Mouse (Mus musculus): ENCODE measurements at regions not wholly inside any gene's neighbourhood (a gene's known extent, or its start where the extent isn't known, plus 50 kb on each side); places are given as distances from the start of the nearest gene placed in this dataset.
A peak's percentile ranks its signal among the peaks of the same experiment; 100 is the strongest.

GRCm38 (mm10) chr9:118326656-118327055, 151.4 kb upstream of the Eomes start:
- no peak for DNase-seq (ENCODE audit: low read depth, low spot score)

GRCm38 (mm10) chr9:118327904-118328303, 150.1 kb upstream of the Eomes start:
- no peak for DNase-seq (ENCODE audit: low read depth, low spot score)

GRCm38 (mm10) chr9:118341401-118341800, 136.6 kb upstream of the Eomes start:
- peak; percentile 4 for DNase-seq (ENCODE audit: low read depth, low spot score)

- no peak for DNase-seq (ENCODE audit: low read depth, low spot score)
These were observed 123.1 kb upstream of the Eomes start for GRCm38 (mm10) chr9:118354911-118355310.

- DNase-seq (ENCODE audit: low read depth, low spot score): no peak
These were observed 120.6 kb upstream of the Eomes start for GRCm38 (mm10) chr9:118357406-118357805.

- DNase-seq (ENCODE audit: low read depth, low spot score): no peak
These were observed 114.1 kb upstream of the Eomes start for GRCm38 (mm10) chr9:118363929-118364328.

GRCm38 (mm10) chr9:118365431-118365830, 112.6 kb upstream of the Eomes start:
- no peak for DNase-seq (ENCODE audit: low read depth, low spot score)

GRCm38 (mm10) chr9:118367314-118367713, 110.7 kb upstream of the Eomes start:
- no peak for DNase-seq (ENCODE audit: low read depth, low spot score)

- DNase-seq (ENCODE audit: low read depth, low spot score): no peak
These were observed 107.4 kb upstream of the Eomes start for GRCm38 (mm10) chr9:118370581-118370980.

- no peak for DNase-seq (ENCODE audit: low read depth, low spot score)
These were observed 103.3 kb upstream of the Eomes start for GRCm38 (mm10) chr9:118374680-118375079.

GRCm38 (mm10) chr9:118379055-118379454, 99.0 kb upstream of the Eomes start:
- no peak for DNase-seq (ENCODE audit: low read depth, low spot score)

GRCm38 (mm10) chr9:118382532-118382931, 95.5 kb upstream of the Eomes start:
- no peak for DNase-seq (ENCODE audit: low read depth, low spot score)

GRCm38 (mm10) chr9:118384610-118385009, 93.4 kb upstream of the Eomes start:
- DNase-seq (ENCODE audit: low read depth, low spot score): no peak

GRCm38 (mm10) chr9:118387631-118388030, 90.4 kb upstream of the Eomes start:
- no peak for DNase-seq (ENCODE audit: low read depth, low spot score)

GRCm38 (mm10) chr9:118389481-118390334, 88.3 kb upstream of the Eomes start:
- DNase-seq (ENCODE audit: low read depth, low spot score): peak; percentile 20

- DNase-seq (ENCODE audit: low read depth, low spot score): no peak
These were observed 87.3 kb upstream of the Eomes start for GRCm38 (mm10) chr9:118390679-118391078.

GRCm38 (mm10) chr9:118391715-118392114, 86.3 kb upstream of the Eomes start:
- no peak for DNase-seq (ENCODE audit: low read depth, low spot score)

- no peak for DNase-seq (ENCODE audit: low read depth, low spot score)
These were observed 85.2 kb upstream of the Eomes start for GRCm38 (mm10) chr9:118392796-118393195.

GRCm38 (mm10) chr9:118393567-118393966, 84.4 kb upstream of the Eomes start:
- DNase-seq (ENCODE audit: low read depth, low spot score): no peak

GRCm38 (mm10) chr9:118396425-118397053, 81.5 kb upstream of the Eomes start:
- no peak for DNase-seq (ENCODE audit: low read depth, low spot score)

- DNase-seq (ENCODE audit: low read depth, low spot score): no peak
These were observed 77.5 kb upstream of the Eomes start for GRCm38 (mm10) chr9:118400520-118400919.

GRCm38 (mm10) chr9:118401170-118401569, 76.8 kb upstream of the Eomes start:
- no peak for DNase-seq (ENCODE audit: low read depth, low spot score)

GRCm38 (mm10) chr9:118404867-118405266, 73.1 kb upstream of the Eomes start:
- no peak for DNase-seq (ENCODE audit: low read depth, low spot score)
